Mouse (Mus musculus) left cerebral cortex, adult 9 months (tissue): Measurements from ENCODE around the gene Ggps1.

ENCODE experiments used
- DNase-seq, 2 experiments: peaks; one replicate each; pipeline ENCODE4 v3.0.0; 2022; ENCODE audit warnings: low spot score in 2 of 2

Gene Ggps1

DNA sequence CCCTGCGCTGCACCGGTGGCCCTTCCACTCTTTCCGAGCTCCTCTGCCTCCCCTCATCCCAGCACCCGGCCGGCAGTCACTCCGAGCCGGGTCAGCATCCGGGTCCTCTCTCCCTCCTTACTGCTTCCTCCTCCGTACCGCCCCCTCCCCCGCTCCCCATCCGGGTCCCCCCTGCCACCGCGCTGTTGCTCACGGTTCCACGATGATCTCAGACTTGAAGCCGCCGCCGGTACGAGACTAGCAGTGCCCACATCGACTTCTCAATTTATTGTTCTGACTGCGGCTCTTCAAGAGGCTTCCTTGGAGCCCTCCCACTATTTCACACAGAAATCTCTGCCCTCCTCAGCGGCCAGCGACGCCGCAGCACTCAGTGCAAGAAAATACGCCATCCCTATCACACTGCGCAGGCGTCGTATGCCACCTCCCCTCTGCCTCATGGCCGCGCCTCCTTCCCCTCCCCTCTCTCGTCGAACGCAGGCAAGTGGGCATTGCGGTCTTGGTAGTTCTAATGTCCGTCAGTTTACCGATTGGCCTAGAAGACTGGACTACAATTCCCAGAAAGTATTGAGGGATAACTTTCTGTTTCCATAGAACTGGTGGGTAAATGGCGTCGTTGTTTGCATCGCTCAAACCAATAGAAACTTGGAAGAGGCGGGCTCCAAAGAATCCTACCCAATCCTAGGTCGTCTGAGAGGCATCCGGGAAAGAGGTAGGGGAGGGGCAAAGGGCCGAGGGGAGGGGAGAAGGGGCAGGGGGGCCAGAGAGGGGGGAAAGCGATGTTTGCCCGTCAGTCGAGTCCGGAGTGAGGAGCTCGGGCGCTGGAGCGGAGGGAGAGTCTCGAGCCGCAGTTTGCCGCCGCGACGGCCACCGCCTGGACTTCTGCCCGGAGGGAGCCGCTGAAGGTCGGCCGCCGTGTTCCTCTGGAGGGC lies at the start of gene Ggps1, which contains the start of gene Arid4b:
Gene Ggps1 (minus strand): TSS at position 476 of the 929 bp plus-strand sequence.
Gene Arid4b (plus strand): TSS at position 220 of the 929 bp plus-strand sequence.
- DNase-seq: peak; percentile 98

DNA sequence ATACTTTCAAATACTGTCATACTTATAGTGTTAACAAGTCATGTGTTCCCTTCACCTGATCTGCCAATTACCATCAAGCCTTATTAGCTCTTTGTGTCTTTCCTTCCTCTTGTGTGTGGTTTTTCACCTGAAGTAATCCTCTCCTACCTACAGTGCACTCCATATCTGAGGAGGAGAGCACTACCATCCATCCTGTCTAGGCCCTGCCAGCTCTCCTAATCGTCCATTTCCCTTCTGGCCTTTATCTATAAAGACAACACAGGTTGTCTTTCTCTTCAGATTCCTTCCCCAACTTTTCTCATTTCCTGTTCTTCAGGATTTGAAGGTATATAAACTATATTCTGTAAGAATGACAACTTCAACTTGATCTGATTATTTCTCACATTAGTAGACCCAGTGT lies 47.9 kb upstream of the Ggps1 start:
- no peak for DNase-seq

DNA sequence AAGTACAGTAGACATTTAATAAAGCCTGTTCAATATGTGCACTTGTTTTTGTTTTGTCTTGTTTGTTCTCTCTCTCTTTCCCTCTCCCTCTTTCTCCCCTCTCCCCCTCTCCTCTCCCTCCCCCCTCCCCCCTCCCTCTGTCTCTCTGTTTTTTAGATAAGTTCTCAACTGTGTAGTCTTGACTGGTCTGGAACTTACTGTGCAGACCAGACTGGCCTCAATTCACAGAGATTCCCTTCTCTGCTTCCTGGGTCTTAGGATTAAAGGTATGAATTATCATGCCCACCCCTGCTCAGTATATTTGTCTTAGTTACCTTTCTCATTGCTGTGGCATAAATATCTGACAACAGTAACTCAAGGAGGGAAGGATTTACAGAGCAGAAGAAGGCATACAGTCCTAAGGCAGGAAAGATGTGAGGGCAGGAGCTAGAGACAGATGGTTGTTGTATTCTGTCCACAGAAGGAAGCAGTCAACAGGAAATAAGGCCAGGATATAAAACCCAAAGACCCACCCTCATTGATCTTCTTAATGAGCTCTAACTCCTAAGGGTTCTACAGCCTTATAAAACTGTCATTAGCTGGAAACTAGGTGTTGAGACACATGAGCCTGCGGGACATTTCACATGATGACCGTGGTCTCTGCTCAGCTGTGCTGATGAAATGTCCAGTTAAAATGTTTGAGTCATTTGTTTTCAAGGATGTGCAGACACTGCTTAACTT lies 47.0 kb upstream of the Ggps1 start:
- DNase-seq: no peak

DNA sequence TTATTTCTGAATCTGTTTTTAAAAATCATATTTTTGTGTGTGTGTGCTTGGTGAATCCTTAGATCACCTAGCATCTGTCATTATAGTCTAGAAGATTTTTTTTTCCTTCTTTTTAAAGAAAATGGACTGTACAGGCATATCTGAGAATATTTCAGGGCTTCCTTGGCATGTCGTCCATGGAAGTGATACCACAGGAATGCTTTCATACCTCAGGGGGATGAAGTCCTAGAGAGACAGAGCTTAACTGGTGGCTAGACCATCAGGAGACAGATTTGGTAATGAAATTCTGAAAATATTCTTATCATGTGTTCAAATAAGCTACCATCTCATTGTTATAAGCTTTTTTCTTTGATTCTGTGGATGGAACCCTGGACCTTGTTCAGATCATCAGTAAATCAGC lies 39.7 kb upstream of the Ggps1 start:
- DNase-seq: no peak

DNA sequence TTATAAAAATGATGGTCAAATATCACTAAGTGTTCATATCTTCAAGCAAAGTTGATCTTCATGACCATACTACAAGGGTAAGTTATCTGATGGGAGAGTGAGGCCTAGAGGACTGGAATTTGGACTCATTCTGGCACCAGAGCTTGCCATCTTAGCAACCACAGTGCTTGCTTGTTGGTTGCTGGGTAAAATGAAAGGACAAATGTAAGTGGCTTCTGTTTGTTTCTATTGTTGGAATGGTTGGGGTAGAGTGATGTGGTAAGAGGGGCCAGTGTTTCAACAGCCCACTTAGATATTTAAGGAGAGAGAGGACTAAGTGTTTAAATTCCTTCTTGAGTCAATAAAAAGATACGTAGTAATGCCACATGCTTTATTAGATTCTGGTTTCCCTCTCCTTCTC lies 25.4 kb upstream of the Ggps1 start:
- no peak for DNase-seq

DNA sequence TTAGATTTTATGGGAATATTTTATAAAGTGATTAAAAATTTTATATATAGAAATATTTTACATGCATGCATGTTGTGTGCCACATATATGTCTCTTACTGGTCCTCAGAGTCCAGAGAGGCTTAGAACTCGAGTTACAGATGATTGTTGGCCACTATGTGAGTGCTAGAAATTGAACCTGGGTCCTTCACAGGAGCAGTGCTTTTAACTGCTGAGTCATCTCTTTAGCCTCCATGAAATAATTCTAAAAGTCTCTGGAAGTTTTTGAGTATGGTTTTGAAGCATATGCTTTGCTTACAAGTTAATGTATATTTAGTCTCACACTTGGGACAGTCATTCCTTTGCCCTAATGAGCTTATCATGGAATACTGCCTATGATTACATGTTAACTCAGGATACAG lies 12.0 kb upstream of the Ggps1 start:
- DNase-seq: no peak

DNA sequence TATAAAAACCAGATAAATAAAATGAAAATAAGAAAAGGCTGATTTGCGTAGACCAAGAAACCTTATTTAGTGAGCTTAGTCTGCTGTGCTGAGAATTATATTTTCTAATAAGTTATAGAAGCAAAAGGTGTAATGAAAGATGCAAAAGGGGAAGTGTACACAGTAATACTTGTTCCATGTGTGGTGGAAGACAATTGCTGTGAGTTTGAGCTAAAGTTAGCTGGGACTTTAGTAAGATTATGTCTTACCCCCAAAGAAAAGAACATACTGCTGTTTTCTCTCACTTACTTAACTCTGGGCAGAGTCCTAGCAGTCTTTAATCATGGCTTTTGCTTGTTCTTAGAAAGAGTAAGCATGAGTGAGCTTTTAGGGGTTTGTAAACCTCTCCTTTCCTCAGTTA lies 11.1 kb upstream of the Ggps1 start:
- DNase-seq: no peak

DNA sequence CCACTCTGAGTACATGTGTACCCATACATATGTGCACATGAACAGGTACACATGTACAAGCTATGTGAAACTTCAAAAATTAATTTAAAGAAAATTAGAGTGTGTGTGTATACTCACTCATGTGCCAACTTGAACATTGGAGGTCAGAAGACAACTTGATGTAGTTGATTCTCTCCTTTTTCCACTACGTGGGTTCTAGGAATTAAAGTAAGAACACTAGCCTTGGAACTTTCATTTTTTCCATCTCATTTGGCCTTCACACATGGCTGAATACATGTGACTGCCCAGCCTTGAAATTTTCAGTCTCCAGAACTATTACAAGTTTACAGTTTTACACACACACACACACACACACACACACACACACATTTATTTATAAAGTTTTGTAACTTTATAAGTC lies 6.0 kb upstream of the Ggps1 start:
- no peak for DNase-seq

DNA sequence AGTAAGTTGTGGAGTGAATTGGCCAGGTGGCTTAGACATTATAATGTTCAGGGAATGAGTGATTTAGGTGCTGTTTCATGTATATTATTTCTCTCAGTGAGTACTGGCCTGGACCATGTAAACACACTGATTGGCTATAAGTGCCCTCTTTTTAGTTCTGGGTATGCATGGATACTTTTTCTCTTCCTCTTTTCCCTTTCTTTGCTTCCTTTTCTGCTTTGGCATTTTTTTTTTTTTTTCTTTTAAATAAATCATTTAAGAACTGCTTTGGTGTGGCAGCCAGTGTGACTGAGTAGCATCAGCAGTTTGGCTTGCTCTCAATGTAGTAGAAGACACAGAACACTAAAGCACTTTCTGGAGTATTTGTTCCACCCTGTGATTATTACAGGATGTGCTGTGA lies 4.7 kb upstream of the Ggps1 start:
- DNase-seq: no peak

DNA sequence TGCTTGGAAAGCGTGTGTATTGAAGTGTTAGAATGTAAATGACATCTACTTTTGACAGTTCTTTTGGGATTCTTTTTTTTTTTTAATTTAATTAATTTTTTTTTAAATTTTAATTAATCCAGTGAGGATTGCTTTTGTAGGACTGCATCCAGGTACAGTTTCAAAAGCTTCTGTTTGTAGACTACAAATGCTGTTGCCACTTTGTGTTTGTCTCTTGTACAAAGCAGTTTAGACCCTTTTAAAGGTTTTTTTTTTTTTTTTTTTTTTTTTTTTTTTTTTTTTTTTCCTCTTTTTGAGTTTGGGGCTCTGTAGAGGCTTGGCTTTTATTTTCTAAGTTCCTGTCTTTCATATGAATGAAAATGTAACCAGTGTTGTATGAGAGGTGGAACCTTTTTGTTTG lies 2.4 kb upstream of the Ggps1 start:
- DNase-seq: no peak

DNA sequence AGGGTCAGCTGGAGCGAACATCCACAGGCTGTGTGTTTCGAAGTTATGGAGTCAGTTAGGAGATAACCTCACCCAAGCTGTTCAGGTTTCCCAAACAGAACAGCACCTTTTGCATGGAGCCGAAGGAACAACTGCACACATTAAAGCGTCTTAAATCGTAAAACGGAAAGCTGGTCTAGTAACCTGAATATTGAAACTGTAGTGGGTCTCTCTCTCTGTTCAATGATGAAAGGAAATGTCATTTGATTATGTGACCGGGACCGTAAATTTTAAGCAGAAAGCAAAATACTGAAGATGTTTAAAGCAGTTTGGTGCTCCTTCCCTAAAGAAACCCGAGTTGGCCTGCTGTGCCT lies 1.7 kb upstream of the Ggps1 start:
- DNase-seq: no peak

DNA sequence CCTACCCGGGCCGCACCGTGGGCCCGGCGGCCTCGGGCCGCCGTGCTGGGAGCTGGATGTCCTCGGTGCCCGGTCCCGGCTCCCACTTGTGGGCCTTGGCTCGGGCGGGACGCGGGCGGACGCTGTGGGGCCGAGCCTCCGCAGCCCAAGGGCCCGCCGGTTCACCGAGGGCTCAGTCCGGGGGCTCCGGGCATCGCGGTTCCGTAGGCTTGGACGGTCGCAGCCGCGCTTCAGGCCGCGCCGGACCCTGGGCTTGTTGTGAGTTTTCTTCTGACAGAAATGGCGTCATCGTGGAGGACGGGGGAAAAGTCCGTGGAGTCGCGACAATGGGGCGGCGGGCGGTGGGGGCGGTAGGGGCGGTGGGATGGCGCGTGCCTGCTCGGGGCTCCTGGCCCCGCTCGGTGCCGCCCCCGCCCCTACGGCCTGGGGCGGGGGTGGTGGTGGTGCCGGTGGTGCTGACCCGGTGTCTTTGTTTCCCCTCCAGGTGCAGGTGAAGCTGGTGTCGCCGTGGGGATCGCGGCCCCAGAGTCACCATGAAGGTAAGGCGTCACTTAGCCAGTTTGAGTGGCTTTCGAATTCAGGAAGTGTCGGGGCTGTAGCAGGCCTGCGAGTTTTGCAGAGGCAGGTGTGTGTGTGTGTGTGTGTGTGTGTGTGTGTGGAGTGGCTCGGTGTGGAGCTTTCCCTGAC lies 1.2 kb upstream of the Ggps1 start:
- DNase-seq: peak in 1 of 2 experiments; percentile 23

DNA sequence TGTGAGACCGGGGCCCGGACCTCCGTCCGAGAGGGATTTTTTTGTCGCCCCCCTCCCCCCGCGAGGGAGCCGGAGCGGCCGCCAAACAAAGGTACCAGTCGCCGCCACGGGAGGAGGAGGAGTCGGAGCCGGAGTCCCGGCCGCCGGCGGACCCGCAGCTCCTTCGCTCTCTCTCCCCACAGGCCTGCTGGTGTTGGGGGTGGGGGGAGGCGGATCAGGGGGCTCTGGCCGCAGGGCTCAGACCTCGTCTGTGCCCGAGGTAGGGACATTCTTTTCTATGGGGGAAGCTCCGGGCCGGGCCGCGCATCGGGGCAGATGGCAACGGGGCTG lies 619 bp upstream of the Ggps1 start:
- no peak for DNase-seq

DNA sequence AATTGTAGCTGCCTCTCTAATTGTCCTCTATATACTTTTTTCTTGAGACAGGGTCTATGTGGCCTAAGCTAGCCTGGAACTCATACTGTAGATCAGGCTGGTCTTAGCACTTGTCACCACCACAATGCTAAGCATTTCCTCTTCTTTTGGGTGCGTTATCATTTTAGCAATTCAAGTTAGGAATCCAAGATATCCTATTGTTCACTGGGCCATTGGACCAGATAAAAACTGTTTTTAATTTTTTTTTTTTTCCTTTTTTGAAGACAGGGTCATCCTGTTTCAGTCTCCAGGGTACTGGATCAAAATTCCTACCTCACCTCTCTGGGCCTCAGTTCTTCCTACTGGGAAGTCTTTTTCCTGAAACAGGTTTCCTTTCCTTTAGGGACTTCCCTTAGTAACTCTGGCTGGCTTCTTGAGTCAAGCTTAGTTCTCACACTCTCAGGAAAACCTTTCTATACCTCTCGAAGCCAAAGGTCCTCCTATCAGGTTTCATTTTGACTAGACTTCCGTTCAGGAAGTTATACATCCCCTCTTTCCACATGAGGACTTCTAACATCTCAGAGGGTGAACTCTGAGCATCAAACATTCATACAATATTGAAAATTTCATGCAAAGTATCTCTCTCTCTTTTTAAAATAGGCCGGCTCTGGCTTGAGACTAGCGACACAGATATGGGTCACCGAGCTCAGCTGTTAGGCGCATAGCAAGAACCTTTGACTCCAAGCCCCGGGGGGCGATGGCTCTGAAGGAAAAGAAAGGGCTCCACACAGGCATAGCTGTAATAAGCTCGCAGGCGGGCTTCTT lies 877 bp downstream of the Ggps1 start:
- no peak for DNase-seq

DNA sequence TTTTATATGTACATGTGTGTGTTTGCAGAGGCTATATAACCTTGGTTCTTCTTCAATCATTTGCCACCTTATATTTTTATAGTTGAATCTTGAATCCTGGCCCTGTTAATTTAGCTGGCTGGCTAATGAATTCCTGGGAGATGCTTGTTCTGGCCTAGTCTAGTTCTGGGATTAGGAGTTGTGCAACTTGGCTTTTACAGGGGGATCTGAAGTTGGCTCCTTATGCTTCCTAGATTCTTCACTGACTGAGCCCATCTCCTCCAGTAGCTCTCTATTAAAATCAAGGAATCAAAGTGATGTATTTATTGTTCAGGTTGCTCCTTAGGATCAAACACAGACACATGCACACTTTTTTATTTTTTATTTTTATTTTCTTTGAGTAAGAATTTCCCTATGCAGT lies 3.7 kb downstream of the Ggps1 start:
- DNase-seq: no peak

DNA sequence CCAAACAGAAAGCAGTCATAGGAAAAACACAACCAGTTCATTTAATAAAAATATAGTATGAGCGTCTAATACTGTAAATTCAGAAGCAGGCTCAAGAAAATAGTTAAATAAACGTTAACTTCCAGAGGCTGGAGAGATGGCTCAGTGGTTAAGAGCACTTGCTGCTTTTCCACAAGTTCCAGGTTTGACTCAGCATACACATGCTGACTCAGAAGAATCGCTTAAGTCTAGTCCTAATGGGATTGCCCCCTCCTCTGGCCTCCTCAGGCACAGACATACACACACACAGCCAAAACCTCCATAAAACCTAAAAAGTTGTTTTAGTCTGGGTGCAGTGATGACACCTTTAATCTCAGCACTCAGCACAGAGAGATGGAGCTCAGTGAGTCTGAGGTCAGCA lies 6.5 kb downstream of the Ggps1 start:
- no peak for DNase-seq

DNA sequence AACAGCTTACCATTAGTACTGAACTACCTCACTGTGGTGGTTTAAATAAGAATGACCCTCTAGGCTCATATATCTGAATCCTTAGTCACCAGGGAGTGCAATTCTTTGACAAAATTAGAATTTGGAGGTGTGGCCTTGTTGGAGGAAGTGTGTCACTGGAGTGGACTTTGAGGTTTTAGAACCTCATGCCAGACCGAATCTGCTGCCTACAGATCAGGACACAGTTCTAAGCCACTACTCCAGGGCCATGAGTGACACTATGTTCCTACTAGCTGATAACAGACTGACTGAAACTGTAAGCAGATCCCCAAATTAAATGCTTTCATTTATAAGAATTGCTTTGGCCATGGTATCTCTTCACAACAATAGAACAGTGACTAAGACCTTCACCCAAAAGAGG lies 13.4 kb downstream of the Ggps1 start:
- DNase-seq: no peak

DNA sequence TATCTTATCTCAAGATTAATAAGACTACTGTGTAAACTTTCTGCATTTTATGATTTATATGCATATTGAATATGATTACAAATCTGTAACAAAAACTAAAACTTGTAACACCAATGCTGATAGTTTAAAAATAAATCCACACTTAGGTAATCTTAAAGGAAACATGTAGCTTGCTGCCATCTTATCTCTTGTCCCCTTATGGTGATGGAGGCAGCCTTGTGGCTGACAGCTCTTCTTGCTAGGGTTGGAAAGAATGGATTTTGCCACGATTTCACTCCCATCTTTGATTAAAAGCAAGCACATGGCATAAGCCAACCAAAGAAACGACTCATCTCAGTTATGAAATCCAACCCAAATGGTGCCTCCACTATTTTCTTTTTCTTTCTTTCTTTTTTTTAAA lies 18.8 kb downstream of the Ggps1 start:
- no peak for DNase-seq

DNA sequence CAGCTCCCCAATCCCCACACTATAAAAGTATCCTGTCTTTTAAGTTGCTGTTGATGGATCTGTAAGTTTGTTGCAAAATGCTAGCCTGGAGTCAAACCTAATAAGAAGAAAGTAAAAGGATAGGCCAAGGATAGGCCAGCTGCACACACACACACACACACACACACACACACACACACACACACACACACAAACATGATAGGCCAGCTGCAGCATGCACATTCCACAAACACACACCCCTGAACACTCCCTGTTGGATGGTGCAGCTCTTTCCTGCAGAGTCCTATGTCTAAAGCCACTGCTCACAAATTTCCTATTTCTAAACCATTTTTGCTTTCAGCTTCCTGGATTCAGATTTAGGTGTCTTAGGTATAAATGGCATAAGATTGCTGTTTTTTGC lies 19.4 kb downstream of the Ggps1 start:
- no peak for DNase-seq

DNA sequence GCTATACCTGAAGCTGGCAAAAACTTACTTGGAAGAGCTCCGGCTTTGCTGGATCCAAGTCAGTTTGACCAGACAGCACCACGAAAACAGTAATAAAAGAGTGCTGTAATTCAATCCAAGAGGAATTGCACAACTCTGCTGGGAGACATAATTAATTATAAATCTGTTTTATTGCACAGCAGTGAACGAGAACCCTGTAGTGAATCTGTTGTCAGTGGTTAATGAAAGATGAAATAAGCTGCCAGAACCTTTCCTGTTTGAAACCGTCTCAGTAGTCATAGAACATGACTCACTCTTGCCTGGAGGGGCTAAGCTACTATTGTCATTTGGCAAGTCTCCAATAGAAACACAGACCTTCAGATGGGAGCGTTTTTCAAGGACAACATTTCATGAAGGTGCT lies 23.1 kb downstream of the Ggps1 start:
- no peak for DNase-seq

DNA sequence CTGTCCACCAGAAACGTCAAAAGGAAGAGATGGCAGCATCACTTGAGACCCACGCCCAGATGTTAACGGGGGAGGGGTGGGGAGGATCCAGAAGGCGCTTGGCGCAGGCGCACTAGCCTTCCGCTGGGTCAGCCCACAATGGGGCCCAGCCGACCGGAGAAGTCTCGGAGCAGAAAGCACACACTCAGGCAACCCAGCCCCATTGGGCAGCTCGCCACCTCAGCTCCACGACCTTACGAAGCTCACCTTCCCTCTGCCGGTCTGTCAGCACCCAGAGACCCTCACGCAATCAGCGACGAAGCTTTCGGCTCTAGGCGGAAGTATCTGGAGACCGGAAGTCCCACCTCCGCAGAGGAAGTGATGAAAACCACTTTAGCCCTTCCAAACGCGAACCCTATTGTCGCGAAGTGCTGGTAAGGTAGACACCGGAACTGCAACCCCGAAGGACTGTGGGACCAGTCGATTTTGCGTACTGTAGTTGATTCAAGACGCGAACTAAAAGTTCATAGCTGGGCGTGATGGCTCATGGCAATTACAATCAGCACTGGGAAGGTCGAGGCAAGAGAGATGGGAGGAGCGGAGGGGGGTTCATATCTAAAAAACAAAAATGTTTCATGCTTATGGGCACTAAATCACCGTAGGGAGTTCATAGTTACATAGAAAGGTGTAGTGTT lies 23.9 kb downstream of the Ggps1 start, which contains the start of gene Tbce:
Gene Tbce (minus strand): TSS at position 347 of the 674 bp plus-strand sequence.
- peak; percentile 81 to 92 for DNase-seq
